Mouse (Mus musculus): Measurements from ENCODE around the gene Sipa1l1. TPM values are rescaled to one million over a fixed set of nuclear protein-coding genes. Genes with fewer than 3 reads are reported as not detected.
A peak's percentile ranks its signal among the peaks of the same experiment; 100 is the strongest.

Sipa1l1 gene
- total and polyA plus RNA-seq, 3 experiments: 13.6 to 36.7 (median 23.6) TPM

DNA sequence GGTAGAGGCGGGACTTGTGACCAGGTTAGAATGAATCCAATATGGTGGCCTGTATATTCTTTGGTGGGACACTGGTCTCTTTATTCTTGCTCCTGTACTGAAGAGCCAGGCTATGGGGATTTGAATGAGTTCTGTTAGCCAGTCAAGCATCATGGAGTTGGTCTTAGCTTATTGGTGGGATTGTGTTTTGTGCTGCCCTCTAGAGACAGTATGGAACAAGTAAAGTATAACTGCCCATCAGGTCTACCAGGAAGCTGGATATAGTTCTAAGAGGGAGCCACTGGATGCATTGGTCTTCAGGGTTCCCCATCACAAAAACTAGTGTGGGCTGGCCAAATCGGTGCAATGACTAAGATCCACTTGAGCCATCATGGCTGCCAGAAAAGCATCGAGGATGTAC, 9.7 kb upstream of the Sipa1l1 start:
- Histone ChIP-seq H3K4me1 (ENCODE audit: control insufficient read depth in 1 of 2, insufficient read depth in 2 of 2) (peaks cover 10 to 15% of the 10 kb centered on the region in 2 experiments), H3K27ac (ENCODE audit: insufficient read depth, low read depth) (no peak overlapping the region), H3K4me2 (ENCODE audit: insufficient read depth, low read depth, poor library complexity, severe bottlenecking) (no peak overlapping the region), H3K36me3 (replicated peaks in 1 of 2; ENCODE audit: control insufficient read depth in 1 of 2, insufficient read depth in 1 of 2, low read length in 1 of 2) (no peaks in the 10 kb centered on the region), H3K79me2 (replicated peaks; ENCODE audit: control insufficient read depth, extremely low read depth, insufficient read depth, poor library complexity, severe bottlenecking) (no peaks in the 10 kb centered on the region), H3K9ac (ENCODE audit: insufficient read depth, low read depth) (no peak overlapping the region), H3K27me3 (replicated peaks) (no peaks in the 10 kb centered on the region), H3K4me3 (replicated peaks in 1 of 3; ENCODE audit: low read depth in 2 of 3, low read length in 2 of 3, poor library complexity in 1 of 3) (no peak overlapping the region), H3K9me3 (replicated peaks; ENCODE audit: low read length) (no peaks in the 10 kb centered on the region)
- no peak for DNase-seq (ENCODE audit: extremely low read depth)
- TF ChIP-seq CHD2 (IDR thresholded peaks at IDR 0.05; ENCODE audit: low read length) (no peak), EP300 (IDR thresholded peaks at IDR 0.05; ENCODE audit: low read length) (no peak), RAD21 (IDR thresholded peaks at IDR 0.05; ENCODE audit: low read depth, low read length) (peak; percentile 35), ETS1 (conservative IDR thresholded peaks at IDR 0.05; ENCODE audit: low read depth, low read length) (no peak), SMC3 (IDR thresholded peaks at IDR 0.05; ENCODE audit: low read depth, low read length) (peak; percentile 38), CTCF (conservative IDR thresholded peaks at IDR 0.05 in 1 of 2, IDR thresholded peaks at IDR 0.05 in 1 of 2; ENCODE audit: low read depth in 2 of 2, low read length in 2 of 2) (peak in 1 of 2 experiments; percentile 54; a peak in 2 of 4 replicates)
- dilution Hi-C loops (cut with MboI; ENCODE audit: extremely low pct_ligation_motif_present, extremely low pct_unique_long_range_greater_than_20kb, low sequenced_read_pairs) (no loop called here), in situ Hi-C loops (cut with MboI; ENCODE audit: low pct_ligation_motif_present, low pct_unique_long_range_greater_than_20kb, low sequenced_read_pairs) (no loop called here)

DNA sequence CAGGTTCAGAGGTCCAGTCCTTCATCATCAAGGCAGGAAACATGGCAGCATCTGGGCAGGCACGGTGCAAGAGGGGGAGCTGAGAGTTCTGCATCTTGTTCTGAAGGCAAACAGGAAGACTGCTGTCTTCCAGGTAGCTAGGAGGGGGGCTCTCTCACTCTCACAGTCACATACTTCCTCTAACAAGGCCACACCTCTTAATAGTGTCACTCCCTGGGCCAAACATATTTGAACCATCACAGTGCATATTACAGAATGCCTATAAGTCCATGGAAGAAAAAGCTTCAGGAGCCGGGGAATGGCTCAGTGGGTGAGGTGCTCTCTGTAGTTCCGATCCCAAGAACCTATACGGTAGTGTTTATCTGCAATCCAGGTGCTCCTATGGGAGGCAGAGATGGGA, 3.5 kb upstream of the Sipa1l1 start:
- Histone ChIP-seq H3K36me3 (replicated peaks in 1 of 2; ENCODE audit: control insufficient read depth in 1 of 2, insufficient read depth in 1 of 2, low read length in 1 of 2) (no peaks in the 10 kb centered on the region), H3K27me3 (replicated peaks) (no peaks in the 10 kb centered on the region), H3K27ac (ENCODE audit: insufficient read depth, low read depth) (no peak overlapping the region), H3K4me3 (replicated peaks in 1 of 3; ENCODE audit: low read depth in 2 of 3, low read length in 2 of 3, poor library complexity in 1 of 3) (no peak overlapping the region), H3K9me3 (replicated peaks; ENCODE audit: low read length) (no peaks in the 10 kb centered on the region), H3K79me2 (replicated peaks; ENCODE audit: control insufficient read depth, extremely low read depth, insufficient read depth, poor library complexity, severe bottlenecking) (no peaks in the 10 kb centered on the region), H3K9ac (ENCODE audit: insufficient read depth, low read depth) (no peak overlapping the region), H3K4me2 (ENCODE audit: insufficient read depth, low read depth, poor library complexity, severe bottlenecking) (no peak overlapping the region), H3K4me1 (ENCODE audit: control insufficient read depth in 1 of 2, insufficient read depth in 2 of 2) (peaks cover 0 to 28% of the 10 kb centered on the region in 2 experiments; a peak in 2 of 4 replicates)
- no peak for TF ChIP-seq NRF1 (IDR thresholded peaks at IDR 0.05; ENCODE audit: low read depth, low read length)
- no peak for TF ChIP-seq RCOR1 (conservative IDR thresholded peaks at IDR 0.05; ENCODE audit: low read depth, low read length)
- no peak for TF ChIP-seq KAT2A (IDR thresholded peaks at IDR 0.05; ENCODE audit: insufficient replicate concordance, low read length)
- TF ChIP-seq ETS1 (conservative IDR thresholded peaks at IDR 0.05; ENCODE audit: low read depth, low read length): no peak
- TF ChIP-seq NELFE (IDR thresholded peaks at IDR 0.05; ENCODE audit: low read depth, low read length): no peak
- no peak for TF ChIP-seq ZKSCAN1 (IDR thresholded peaks at IDR 0.05; ENCODE audit: borderline replicate concordance, low read depth, low read length)
- TF ChIP-seq SIN3A (IDR thresholded peaks at IDR 0.05; ENCODE audit: low read length): no peak
- no peak for TF ChIP-seq USF1 (IDR thresholded peaks at IDR 0.05; ENCODE audit: low read depth, low read length)
- no peak for TF ChIP-seq CTCF (conservative IDR thresholded peaks at IDR 0.05 in 1 of 2, IDR thresholded peaks at IDR 0.05 in 1 of 2; ENCODE audit: low read depth in 2 of 2, low read length in 2 of 2)
- no peak for TF ChIP-seq MAZ (IDR thresholded peaks at IDR 0.05; ENCODE audit: low read depth, low read length)
- TF ChIP-seq MXI1 (IDR thresholded peaks at IDR 0.05; ENCODE audit: low read depth, low read length): no peak
- no peak for TF ChIP-seq MAX (IDR thresholded peaks at IDR 0.05; ENCODE audit: low read length)
- TF ChIP-seq E2F4 (IDR thresholded peaks at IDR 0.05; ENCODE audit: insufficient replicate concordance, low read depth, low read length): no peak
- no peak for TF ChIP-seq RAD21 (IDR thresholded peaks at IDR 0.05; ENCODE audit: low read depth, low read length)
- TF ChIP-seq POLR2A (IDR thresholded peaks at IDR 0.05; ENCODE audit: low read depth, low read length): no peak
- no peak for TF ChIP-seq HCFC1 (IDR thresholded peaks at IDR 0.05; ENCODE audit: low read depth, low read length)
- no peak for TF ChIP-seq BHLHE40 (IDR thresholded peaks at IDR 0.05; ENCODE audit: low read depth, low read length)
- in situ Hi-C loops (cut with MboI; ENCODE audit: low pct_ligation_motif_present, low pct_unique_long_range_greater_than_20kb, low sequenced_read_pairs): loop anchor here (10.0 kb wide), 1 partner anchor 309 kb away; no protein-coding TSS in a partner anchor
- DNase-seq (ENCODE audit: extremely low read depth): no peak
- dilution Hi-C loops (cut with MboI; ENCODE audit: extremely low pct_ligation_motif_present, extremely low pct_unique_long_range_greater_than_20kb, low sequenced_read_pairs): no loop called here
